Mouse (Mus musculus) testis, adult 2 months (tissue): Measurements from ENCODE around the gene Galnt18.

ENCODE experiments used
- CTCF ChIP-seq: fragments of 200-500 bp; IDR thresholded peaks from 2 replicates; pipeline ENCODE4 v1.5.1; 2012; ENCODE audit warnings: low read depth, mild to moderate bottlenecking, inconsistent platforms, low read length, moderate library complexity; ENCODE audit not compliant: control insufficient read depth, insufficient read depth, insufficient replicate concordance
- POLR2A ChIP-seq: fragments of 200-500 bp; IDR thresholded peaks from 2 replicates; pipeline ENCODE4 v1.6.1; 2012; ENCODE audit warnings: low read depth, mild to moderate bottlenecking, inconsistent platforms, low read length, moderate library complexity; ENCODE audit not compliant: control insufficient read depth

DNA sequence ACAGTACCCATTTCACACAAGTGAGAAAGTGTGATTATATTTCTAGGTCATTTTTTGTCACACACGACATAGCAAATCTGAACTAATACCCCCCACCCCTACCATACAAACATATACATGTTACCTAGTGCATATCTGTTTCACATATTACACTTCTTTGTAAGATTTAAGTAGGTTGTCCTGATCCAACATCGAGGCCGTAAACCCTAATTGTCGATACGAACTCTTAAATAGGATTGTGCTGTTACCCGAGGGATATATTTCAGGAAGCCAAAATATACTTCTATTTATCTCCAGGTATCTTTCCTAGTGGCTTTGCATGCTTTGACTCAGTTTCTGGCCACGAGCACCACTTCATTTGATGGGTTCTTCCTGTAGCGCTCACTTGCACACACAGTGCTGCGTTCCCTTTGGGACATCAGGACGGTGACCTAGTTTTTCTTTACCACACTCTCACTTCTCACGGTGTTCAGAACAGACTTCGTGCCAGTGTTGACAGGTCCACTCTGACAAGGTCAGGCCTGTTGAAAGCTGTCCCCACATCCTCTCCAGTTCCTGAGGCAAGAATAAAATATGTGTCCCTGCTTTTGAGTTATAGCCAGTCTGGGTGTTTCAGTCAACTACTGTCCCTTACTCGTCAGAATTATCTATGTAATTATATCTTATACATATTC, 17.7 kb upstream of the Galnt18 start:
- TF ChIP-seq CTCF (no peak), POLR2A (no peak)
